Mouse (Mus musculus): ENCODE measurements around the gene Crtap. TPM values are rescaled to one million over a fixed set of nuclear protein-coding genes. Genes with fewer than 3 reads are reported as not detected.
"Not testable (repeated sequence)": the region's sequence is repeated elsewhere in the genome, so short reads cannot be mapped to it uniquely, and the experiment has no call there.

The Crtap gene
- polyA plus RNA-seq, 1 experiment from 2014 or later = 35.6 TPM

DNA sequence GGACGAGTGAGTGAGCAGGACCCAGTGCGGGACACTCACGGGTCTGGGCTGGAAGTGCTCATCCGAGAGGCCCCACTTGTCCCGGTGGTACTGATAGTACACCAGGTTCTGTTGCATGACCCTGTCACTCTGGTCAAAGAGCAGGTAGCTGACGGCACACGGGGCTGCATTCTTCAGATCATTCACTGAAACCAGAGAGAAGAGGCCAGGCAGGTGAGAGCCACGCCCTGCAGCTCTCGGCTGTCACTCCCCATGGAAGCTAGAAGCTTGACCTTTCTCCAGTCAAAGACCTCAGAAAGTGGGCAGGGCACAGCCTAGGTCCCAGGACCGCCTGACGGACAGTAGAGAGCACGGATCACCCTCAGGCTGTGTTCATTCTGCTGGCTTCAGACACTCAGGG lies 10.6 kb downstream of the Crtap start:
- no peak overlapping the region for H3K4me2 ChIP-seq (ENCODE audit: low read depth, low read length, severe bottlenecking)
- H3K9ac ChIP-seq (ENCODE audit: low read length) = no peak overlapping the region
- no peak overlapping the region for H3K27ac ChIP-seq (ENCODE audit: low read depth, low read length)
- 0 out of 2 replicates have a peak, but pooled peaks have one; percentile 21 for ATAC-seq (replicated peaks; ENCODE audit: low FRiP score)
- WGBS = 93% methylated on average over 12 of the region's 12 CpGs
- no peaks in the 10 kb centered on the region for H3K27me3 ChIP-seq (ENCODE audit: control insufficient read depth, insufficient read depth, low read length)
- no peak for DNase-seq (ENCODE audit: low spot score)
- H3K9me3 ChIP-seq (ENCODE audit: control insufficient read depth, low read length) = no peaks in the 10 kb centered on the region
- H3K4me1 ChIP-seq (replicated peaks; ENCODE audit: control insufficient read depth, insufficient read depth, low read length) = no peaks in the 10 kb centered on the region
- H3K4me3 ChIP-seq (ENCODE audit: low read depth, low read length) = no peak overlapping the region
- no peaks in the 10 kb centered on the region for H3K36me3 ChIP-seq (ENCODE audit: control insufficient read depth, insufficient read depth, low read length)

GRCm38 (mm10) chr9:114377168-114377567 lies 13.3 kb downstream of the Crtap start:
- H3K9me3 ChIP-seq (ENCODE audit: control insufficient read depth, low read length) = no peaks in the 10 kb centered on the region
- H3K4me2 ChIP-seq (ENCODE audit: low read depth, low read length, severe bottlenecking) = no peak overlapping the region
- H3K27ac ChIP-seq (ENCODE audit: low read depth, low read length) = no peak overlapping the region
- whole genome bisulfite sequencing = 99% methylated on average over 10 of the region's 10 CpGs
- H3K27me3 ChIP-seq (ENCODE audit: control insufficient read depth, insufficient read depth, low read length) = no peaks in the 10 kb centered on the region
- no peak for ATAC-seq (replicated peaks; ENCODE audit: low FRiP score)
- no peaks in the 10 kb centered on the region for H3K36me3 ChIP-seq (ENCODE audit: control insufficient read depth, insufficient read depth, low read length)
- DNase-seq (ENCODE audit: low spot score) = no peak
- H3K4me1 ChIP-seq (replicated peaks; ENCODE audit: control insufficient read depth, insufficient read depth, low read length) = no peaks in the 10 kb centered on the region
- no peak overlapping the region for H3K9ac ChIP-seq (ENCODE audit: low read length)
- no peak overlapping the region for H3K4me3 ChIP-seq (ENCODE audit: low read depth, low read length)

GRCm38 (mm10) chr9:114375276-114375962 lies 15.1 kb downstream of the Crtap start:
- Histone ChIP-seq H3K9me3 (ENCODE audit: control insufficient read depth, low read length) (no peaks in the 10 kb centered on the region), H3K27ac (ENCODE audit: low read depth, low read length) (no peak overlapping the region), H3K36me3 (ENCODE audit: control insufficient read depth, insufficient read depth, low read length) (no peaks in the 10 kb centered on the region), H3K4me2 (ENCODE audit: low read depth, low read length, severe bottlenecking) (no peak overlapping the region), H3K9ac (ENCODE audit: low read length) (no peak overlapping the region), H3K27me3 (ENCODE audit: control insufficient read depth, insufficient read depth, low read length) (no peaks in the 10 kb centered on the region), H3K4me1 (replicated peaks; ENCODE audit: control insufficient read depth, insufficient read depth, low read length) (no peaks in the 10 kb centered on the region), H3K4me3 (ENCODE audit: low read depth, low read length) (no peak overlapping the region)
- WGBS = 90% methylated on average over 10 of the region's 10 CpGs
- DNase-seq (ENCODE audit: low spot score) (no peak), ATAC-seq (replicated peaks; ENCODE audit: low FRiP score) (no peak)

DNA sequence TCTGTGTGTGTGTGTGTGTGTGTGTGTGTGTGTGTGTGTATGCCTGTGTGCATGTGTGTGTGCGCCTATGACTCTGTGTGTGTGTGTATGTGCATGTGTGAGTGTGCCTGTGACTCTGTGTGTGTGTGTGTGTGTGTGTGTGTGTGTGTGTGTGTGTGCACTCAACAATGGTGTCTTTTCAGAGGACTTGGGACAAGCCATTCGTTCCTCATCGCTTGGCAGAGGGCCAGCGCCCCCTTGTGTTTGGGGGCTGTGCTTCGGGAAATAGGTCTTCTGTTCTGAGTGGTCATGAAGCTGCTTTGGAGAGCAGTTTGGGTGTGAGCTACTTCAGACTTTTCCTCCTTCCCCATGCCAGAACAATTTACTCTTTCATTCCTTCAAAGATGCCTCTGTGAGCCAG lies 18.8 kb downstream of the Crtap start:
- H3K4me1 ChIP-seq (replicated peaks; ENCODE audit: control insufficient read depth, insufficient read depth, low read length); ATAC-seq (replicated peaks; ENCODE audit: low FRiP score); H3K9ac ChIP-seq (ENCODE audit: low read length); DNase-seq (ENCODE audit: low spot score); H3K27me3 ChIP-seq (ENCODE audit: control insufficient read depth, insufficient read depth, low read length); H3K27ac ChIP-seq (ENCODE audit: low read depth, low read length); H3K4me3 ChIP-seq (ENCODE audit: low read depth, low read length); H3K36me3 ChIP-seq (ENCODE audit: control insufficient read depth, insufficient read depth, low read length); H3K4me2 ChIP-seq (ENCODE audit: low read depth, low read length, severe bottlenecking); H3K9me3 ChIP-seq (ENCODE audit: control insufficient read depth, low read length): not testable (repeated sequence)
- WGBS = 35% methylated on average over 5 of the region's 5 CpGs

GRCm38 (mm10) chr9:114369389-114369788 lies 21.1 kb downstream of the Crtap start:
- ATAC-seq (replicated peaks; ENCODE audit: low FRiP score) = peak; percentile 56; the same call in 1 of the 2 replicates
- DNase-seq (ENCODE audit: low spot score); H3K36me3 ChIP-seq (ENCODE audit: control insufficient read depth, insufficient read depth, low read length); H3K27ac ChIP-seq (ENCODE audit: low read depth, low read length); H3K9me3 ChIP-seq (ENCODE audit: control insufficient read depth, low read length); H3K9ac ChIP-seq (ENCODE audit: low read length); H3K27me3 ChIP-seq (ENCODE audit: control insufficient read depth, insufficient read depth, low read length); H3K4me1 ChIP-seq (replicated peaks; ENCODE audit: control insufficient read depth, insufficient read depth, low read length); H3K4me2 ChIP-seq (ENCODE audit: low read depth, low read length, severe bottlenecking); H3K4me3 ChIP-seq (ENCODE audit: low read depth, low read length): not testable (repeated sequence)
- 57% methylated on average over 5 of the region's 5 CpGs for WGBS

- no peak overlapping the region for H3K27ac ChIP-seq (ENCODE audit: low read depth, low read length)
- no peaks in the 10 kb centered on the region for H3K9me3 ChIP-seq (ENCODE audit: control insufficient read depth, low read length)
- H3K9ac ChIP-seq (ENCODE audit: low read length) = peak overlapping the region; percentile 65
- 11% methylated on average over 12 of the region's 12 CpGs for WGBS
- peak overlapping the region; percentile 85 for H3K4me2 ChIP-seq (ENCODE audit: low read depth, low read length, severe bottlenecking)
- DNase-seq (ENCODE audit: low spot score) (no peak), ATAC-seq (replicated peaks; ENCODE audit: low FRiP score) (peak; percentile 44; the same call in 1 of the 2 replicates)
- no peaks in the 10 kb centered on the region for H3K36me3 ChIP-seq (ENCODE audit: control insufficient read depth, insufficient read depth, low read length)
- H3K4me3 ChIP-seq (ENCODE audit: low read depth, low read length) = peak overlapping the region; percentile 44
- H3K27me3 ChIP-seq (ENCODE audit: control insufficient read depth, insufficient read depth, low read length) = no peaks in the 10 kb centered on the region
- H3K4me1 ChIP-seq (replicated peaks; ENCODE audit: control insufficient read depth, insufficient read depth, low read length) = 0 out of 2 replicates have a peak, but pooled peaks cover 2% of the 10 kb centered on the region
Measured at GRCm38 (mm10) chr9:114368471-114368858, 22.0 kb downstream of the Crtap start.

- 0 out of 2 replicates have a peak, but pooled peaks cover 2% of the 10 kb centered on the region for H3K4me1 ChIP-seq (replicated peaks; ENCODE audit: control insufficient read depth, insufficient read depth, low read length)
- under 1% methylated on average over 48 of the region's 48 CpGs for WGBS
- DNase-seq (ENCODE audit: low spot score) = peak; percentile 81
- peak overlapping the region; percentile 44 for H3K4me3 ChIP-seq (ENCODE audit: low read depth, low read length)
- H3K36me3 ChIP-seq (ENCODE audit: control insufficient read depth, insufficient read depth, low read length) = no peaks in the 10 kb centered on the region
- peak; percentile 76 for ATAC-seq (replicated peaks; ENCODE audit: low FRiP score)
- peak overlapping the region; percentile 65 for H3K9ac ChIP-seq (ENCODE audit: low read length)
- H3K27ac ChIP-seq (ENCODE audit: low read depth, low read length) = no peak overlapping the region
- peak overlapping the region; percentile 85 for H3K4me2 ChIP-seq (ENCODE audit: low read depth, low read length, severe bottlenecking)
- H3K27me3 ChIP-seq (ENCODE audit: control insufficient read depth, insufficient read depth, low read length) = no peaks in the 10 kb centered on the region
- no peaks in the 10 kb centered on the region for H3K9me3 ChIP-seq (ENCODE audit: control insufficient read depth, low read length)
Measured at GRCm38 (mm10) chr9:114367783-114368470, 22.5 kb downstream of the Crtap start.

DNA sequence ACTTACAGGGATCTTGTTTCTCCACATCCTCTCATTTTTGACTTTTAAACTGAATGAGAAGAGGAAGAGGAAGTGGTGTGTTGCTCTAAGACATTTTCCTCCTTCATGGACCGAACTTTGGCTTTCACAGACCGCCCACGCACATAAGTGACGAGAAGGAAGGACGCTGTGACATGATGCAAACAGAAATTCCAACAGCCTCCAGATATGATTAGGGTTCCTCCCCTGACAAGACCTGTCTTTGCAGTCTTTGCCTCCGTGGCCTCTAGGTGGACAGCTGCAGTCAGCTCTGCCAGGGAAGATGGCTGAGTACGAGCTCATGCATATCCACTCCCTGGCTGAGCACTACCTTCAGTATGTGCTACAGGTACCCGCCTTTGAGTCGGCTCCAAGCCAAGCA lies 60.6 kb downstream of the Crtap start, which contains the start of gene Bcl2a1c:
Bcl2a1c (plus strand) TSS at position 281 of the 400 bp plus-strand sequence.
- ATAC-seq (replicated peaks; ENCODE audit: low FRiP score); H3K4me2 ChIP-seq (ENCODE audit: low read depth, low read length, severe bottlenecking); H3K4me1 ChIP-seq (replicated peaks; ENCODE audit: control insufficient read depth, insufficient read depth, low read length); H3K4me3 ChIP-seq (ENCODE audit: low read depth, low read length); H3K9me3 ChIP-seq (ENCODE audit: control insufficient read depth, low read length); H3K27ac ChIP-seq (ENCODE audit: low read depth, low read length); H3K27me3 ChIP-seq (ENCODE audit: control insufficient read depth, insufficient read depth, low read length); H3K9ac ChIP-seq (ENCODE audit: low read length); H3K36me3 ChIP-seq (ENCODE audit: control insufficient read depth, insufficient read depth, low read length); DNase-seq (ENCODE audit: low spot score): not testable (repeated sequence)
- 88% methylated on average over 9 of the region's 9 CpGs for WGBS

Data from forebrain, embryonic 11.5 days (tissue).